In genomic region chr13:23622861-23623450, GRCm38 (mm10) we compare ENCODE assay signal across 1 mouse cellular context.
TF ChIP-seq lines count a peak whose summit lies in the region.

No protein-coding gene starts in this region.

TF ChIP-seq in CH12.LX, 34 proteins besides CTCF, POLR2A, EP300 and RAD21 (continued from another document):
- no peak for TF ChIP-seq IRF4 (IDR thresholded peaks at IDR 0.05; ENCODE audit: low read depth, low read length)
- TF ChIP-seq MAZ (IDR thresholded peaks at IDR 0.05; ENCODE audit: low read depth, low read length), result no peak
- TF ChIP-seq ETS1 (conservative IDR thresholded peaks at IDR 0.05; ENCODE audit: low read depth, low read length), result no peak
- no peak for TF ChIP-seq JUN (IDR thresholded peaks at IDR 0.05; ENCODE audit: insufficient read depth, low read depth, low read length)
- TF ChIP-seq JUND (conservative IDR thresholded peaks at IDR 0.05; ENCODE audit: low read depth, low read length), result no peak
- TF ChIP-seq NRF1 (IDR thresholded peaks at IDR 0.05; ENCODE audit: low read depth, low read length), result no peak
- no peak for TF ChIP-seq RCOR1 (conservative IDR thresholded peaks at IDR 0.05; ENCODE audit: low read depth, low read length)
- TF ChIP-seq BHLHE40 (IDR thresholded peaks at IDR 0.05; ENCODE audit: low read depth, low read length), result no peak
- no peak for TF ChIP-seq CHD2 (IDR thresholded peaks at IDR 0.05; ENCODE audit: low read length)
- no peak for TF ChIP-seq MAX (IDR thresholded peaks at IDR 0.05; ENCODE audit: low read length)
- no peak for TF ChIP-seq USF2 (conservative IDR thresholded peaks at IDR 0.05; ENCODE audit: low read depth, low read length)
